8 mouse cellular contexts compared by ENCODE assay signal in the genomic region with DNA sequence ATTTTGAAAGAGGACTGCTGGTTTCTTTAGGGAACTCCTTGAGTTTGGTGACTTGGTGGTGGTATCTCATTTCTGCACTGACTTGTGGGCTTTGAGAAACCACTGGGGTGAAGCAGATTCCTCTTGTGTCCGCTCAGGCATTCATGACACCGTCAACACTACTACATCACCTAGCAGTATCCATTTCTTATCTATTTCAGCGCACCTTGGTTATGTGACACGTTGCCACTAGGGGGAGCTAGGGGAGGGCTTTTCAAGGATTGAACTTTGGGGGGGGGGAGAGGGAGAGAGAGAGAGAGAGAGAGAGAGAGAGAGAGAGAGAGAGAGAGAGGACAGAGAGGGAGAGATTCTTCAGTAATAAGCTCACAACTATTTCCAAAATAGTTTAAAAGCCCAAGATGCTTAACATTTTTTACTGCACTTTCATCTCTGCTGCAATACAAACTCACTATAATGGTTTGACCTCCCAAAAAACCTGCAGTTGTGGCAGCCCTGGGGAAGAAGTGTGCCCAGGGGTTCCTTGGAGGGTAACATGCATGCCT. TPM values are rescaled to one million over a fixed set of nuclear protein-coding genes. Genes with fewer than 3 reads are reported as not detected.
A peak's percentile ranks its signal among the peaks of the same experiment; 100 is the strongest.
DNase-seq lines count a peak whose midpoint lies in the region; ATAC-seq and TF ChIP-seq lines count a peak whose summit lies in the region.

No protein-coding gene starts in this region.

- peaks cover 71% of the 10 kb centered on the region for H3K27me3 ChIP-seq in forebrain, embryonic 10.5 days (ENCODE audit: poor library complexity, severe bottlenecking)
- H3K27me3 ChIP-seq in forebrain, embryonic 15.5 days, result no peaks in the 10 kb centered on the region; the same call in 1 of the 2 replicates
- H3K27me3 ChIP-seq in midbrain, postnatal 0 days (ENCODE audit: insufficient read depth, low read length), result 0 out of 2 replicates have a peak, but pooled peaks cover 3% of the 10 kb centered on the region

- peaks cover 78% of the 10 kb centered on the region for H3K4me1 ChIP-seq in forebrain, embryonic 10.5 days
- H3K4me1 ChIP-seq in forebrain, embryonic 15.5 days, result peaks cover 52% of the 10 kb centered on the region
- peaks cover 21% of the 10 kb centered on the region for H3K4me1 ChIP-seq in embryonic fibroblast, embryonic 13.5 days (ENCODE audit: control insufficient read depth, insufficient read depth, low read length)
- H3K4me1 ChIP-seq in midbrain, postnatal 0 days (ENCODE audit: insufficient read depth, low read length), result peaks cover 20% of the 10 kb centered on the region; the same call in 1 of the 2 replicates

- TF ChIP-seq CTCF in embryonic fibroblast, embryonic 13.5 days (IDR thresholded peaks at IDR 0.05; ENCODE audit: borderline replicate concordance, insufficient read depth, low read length), result no peak
- peak; percentile 84 for TF ChIP-seq CTCF in midbrain, postnatal 0 days (IDR thresholded peaks at IDR 0.05)

- 15% methylated on average over 4 of the region's 4 CpGs for WGBS in forebrain, embryonic 10.5 days
- 10% methylated on average over 4 of the region's 4 CpGs for WGBS in forebrain, embryonic 15.5 days
- 8% methylated on average over 4 of the region's 4 CpGs for WGBS in midbrain, postnatal 0 days

- no peak for ATAC-seq in forebrain, embryonic 15.5 days (replicated peaks)
- ATAC-seq in midbrain, postnatal 0 days (ENCODE audit: low FRiP score), result no peak

- no peak for TF ChIP-seq POLR2A in embryonic fibroblast, embryonic 13.5 days (IDR thresholded peaks at IDR 0.05; ENCODE audit: low read depth, low read length)

- H3K4me2 ChIP-seq in forebrain, embryonic 15.5 days (replicated peaks), result no peak overlapping the region
- H3K4me2 ChIP-seq in midbrain, postnatal 0 days (ENCODE audit: low read depth, low read length, poor library complexity, severe bottlenecking), result no peak overlapping the region

- intact Hi-C loops in left cerebral cortex, postnatal 4 days (cut with DNase I), result loop anchor here (10.0 kb wide), 2 partner anchors 99 to 619 kb away; no protein-coding TSS in a partner anchor
- intact Hi-C loops in left cerebral cortex, postnatal 36 days (cut with DNase I), result loop anchor here (2.0 to 5.0 kb wide), 4 partner anchors 36 to 695 kb away; no protein-coding TSS in a partner anchor

- no peak overlapping the region for H3K27ac ChIP-seq in forebrain, embryonic 10.5 days
- H3K27ac ChIP-seq in forebrain, embryonic 15.5 days (replicated peaks), result no peak overlapping the region
- H3K27ac ChIP-seq in embryonic fibroblast, embryonic 13.5 days (ENCODE audit: insufficient read depth, low read length), result peak overlapping the region; percentile 91
- H3K27ac ChIP-seq in midbrain, postnatal 0 days (ENCODE audit: low read depth, low read length), result no peak overlapping the region

- no peak overlapping the region for H3K4me3 ChIP-seq in forebrain, embryonic 10.5 days
- no peak overlapping the region for H3K4me3 ChIP-seq in forebrain, embryonic 15.5 days
- no peak overlapping the region for H3K4me3 ChIP-seq in embryonic fibroblast, embryonic 13.5 days (ENCODE audit: insufficient read depth, low read length)
- H3K4me3 ChIP-seq in midbrain, postnatal 0 days (ENCODE audit: low read depth, low read length), result no peak overlapping the region

- no peak overlapping the region for H3K9ac ChIP-seq in forebrain, embryonic 15.5 days (replicated peaks)
- no peak overlapping the region for H3K9ac ChIP-seq in midbrain, postnatal 0 days (replicated peaks; ENCODE audit: low read length, poor library complexity, severe bottlenecking)

- no peaks in the 10 kb centered on the region for H3K36me3 ChIP-seq in forebrain, embryonic 10.5 days (replicated peaks)
- no peaks in the 10 kb centered on the region for H3K36me3 ChIP-seq in forebrain, embryonic 15.5 days
- no peaks in the 10 kb centered on the region for H3K36me3 ChIP-seq in midbrain, postnatal 0 days (ENCODE audit: insufficient read depth, low read length)

- peak; percentile 57 for DNase-seq in forebrain, embryonic 10.5 days (ENCODE audit: extremely low spot score, low spot score)
- DNase-seq in left cerebral cortex, postnatal 4 days, result peak; percentile 67
- DNase-seq in left cerebral cortex, postnatal 36 days (ENCODE audit: low spot score in 2 of 2), result no peak
- peak; percentile 69 for DNase-seq in R1 (ENCODE audit: low read depth, low spot score)
- DNase-seq in midbrain, postnatal 0 days (ENCODE audit: low spot score), result peak; percentile 84
- no peak for DNase-seq in urinary bladder, postnatal 36 days (ENCODE audit: low spot score in 2 of 2)

- no peaks in the 10 kb centered on the region for H3K9me3 ChIP-seq in forebrain, embryonic 10.5 days
- no peaks in the 10 kb centered on the region for H3K9me3 ChIP-seq in forebrain, embryonic 15.5 days
- H3K9me3 ChIP-seq in midbrain, postnatal 0 days (ENCODE audit: low read length), result no peaks in the 10 kb centered on the region

RNA-seq across cellular contexts. Expression of a gene that starts 33.8 kb away (rescaled TPM):
- polyA plus RNA-seq in forebrain, embryonic 10.5 days (2016; fragmentation: Nextera tagmentation; extraction: Ambion mirVana), result 47.9 and 51.5 TPM in 2 replicates
- polyA plus RNA-seq in forebrain, embryonic 15.5 days (2015; fragmentation: Nextera tagmentation; extraction: Ambion mirVana), result 61.5 and 64.1 TPM in 2 replicates
- total RNA-seq in left cerebral cortex, postnatal 4 days (2021), result 10 to 100 TPM; 37.2 to 41.2 TPM
- 10 to 100 TPM; 38.7 to 49.6 TPM for total RNA-seq in left cerebral cortex, postnatal 36 days (2021)
- polyA plus RNA-seq in embryonic fibroblast, embryonic 13.5 days (2011; ENCODE audit: insufficient read length, low read depth, missing spikeins), result 29.2 and 31.0 TPM in 2 replicates
- total RNA-seq in midbrain, postnatal 0 days (2014; rRNA removed), result 65.7 and 69.7 TPM in 2 replicates
- 52.7 and 67.5 TPM in 2 replicates for polyA plus RNA-seq in midbrain, postnatal 0 days (2015; fragmentation: Nextera tagmentation; extraction: Ambion mirVana)

RNA-seq across cellular contexts. Expression of a gene that starts 37.2 kb away (rescaled TPM):
- 305 and 322 TPM in 2 replicates for polyA plus RNA-seq in forebrain, embryonic 10.5 days (2016; fragmentation: Nextera tagmentation; extraction: Ambion mirVana)
- polyA plus RNA-seq in forebrain, embryonic 15.5 days (2015; fragmentation: Nextera tagmentation; extraction: Ambion mirVana), result 70.0 and 75.2 TPM in 2 replicates
- 10 to 100 TPM; 12.5 to 14.3 TPM for total RNA-seq in left cerebral cortex, postnatal 4 days (2021)
- total RNA-seq in left cerebral cortex, postnatal 36 days (2021), result 1 to 10 TPM; 3.8 to 4.2 TPM
- 31.6 and 42.3 TPM in 2 replicates for polyA plus RNA-seq in embryonic fibroblast, embryonic 13.5 days (2011; ENCODE audit: insufficient read length, low read depth, missing spikeins)
- 11.4 and 16.2 TPM in 2 replicates for total RNA-seq in midbrain, postnatal 0 days (2014; rRNA removed)
- polyA plus RNA-seq in midbrain, postnatal 0 days (2015; fragmentation: Nextera tagmentation; extraction: Ambion mirVana), result 7.6 and 7.7 TPM in 2 replicates

Comparison
In these comparisons a context has a peak if more than half of its experiments do, and no peak if none do; other contexts are left out.
1. DNase-seq: peak in forebrain, embryonic 10.5 days (single experiment), left cerebral cortex, postnatal 4 days (single experiment), R1 (single experiment) and midbrain, postnatal 0 days (single experiment); none in left cerebral cortex, postnatal 36 days (0 of 2) and urinary bladder, postnatal 36 days (0 of 2).